In genomic region chr16:31240569-31240968, GRCm38 (mm10) we compare ENCODE assay signal across 31 mouse cellular contexts. TPM values are rescaled to one million over a fixed set of nuclear protein-coding genes. Genes with fewer than 3 reads are reported as not detected.
DNase-seq lines count a peak whose midpoint lies in the region; ATAC-seq and TF ChIP-seq lines count a peak whose summit lies in the region.
"Had no signal": no experiment of that assay in that cellular context is flagged by ENCODE, and none has a peak within 500 bp of the region (broad histone marks: within the 10 kb centered on the region; RNA-seq: fewer than 3 reads in every experiment).

No protein-coding gene starts in this region.

- H3K9me3 ChIP-seq in midbrain, embryonic 11.5 days (ENCODE audit: control insufficient read depth, low read length) = no peaks in the 10 kb centered on the region
- no peaks in the 10 kb centered on the region for H3K9me3 ChIP-seq in midbrain, embryonic 14.5 days (ENCODE audit: control insufficient read depth, low read length)
- no peaks in the 10 kb centered on the region for H3K9me3 ChIP-seq in heart, embryonic 10.5 days
- H3K9me3 ChIP-seq: embryonic facial prominence, embryonic 13.5 days; embryonic facial prominence, embryonic 15.5 days; forebrain, embryonic 10.5 days; forebrain, embryonic 12.5 days; G1E had no signal

- peak; percentile 67 for ATAC-seq in frontal cortex, adult (ENCODE audit: low TSS enrichment)
- no peak for ATAC-seq in midbrain, embryonic 11.5 days (ENCODE audit: low FRiP score)
- no peak for ATAC-seq in midbrain, embryonic 14.5 days (ENCODE audit: low FRiP score, low TSS enrichment)
- ATAC-seq: activated CD4-positive, CD25-positive, alpha-beta regulatory T cell, adult 4 months; CD4-positive, CD25-positive, alpha-beta regulatory T cell, adult 4 months; forebrain, embryonic 14.5 days; forebrain, embryonic 16.5 days; Patski had no signal

- H3K9ac ChIP-seq in midbrain, embryonic 11.5 days (ENCODE audit: low read length) = no peak overlapping the region
- H3K9ac ChIP-seq in midbrain, embryonic 14.5 days (replicated peaks; ENCODE audit: low read length) = no peak overlapping the region
- H3K9ac ChIP-seq: embryonic facial prominence, embryonic 13.5 days; embryonic facial prominence, embryonic 15.5 days; forebrain, embryonic 12.5 days had no signal

- no peak for DNase-seq in frontal cortex, postnatal 14 days (ENCODE audit: low spot score in 2 of 2)
- DNase-seq in left cerebral cortex, adult 2 months (ENCODE audit: extremely low spot score in 1 of 2, low spot score in 2 of 2) = no peak
- no peak for DNase-seq in left cerebral cortex, postnatal 14 days (ENCODE audit: low spot score in 2 of 2)
- peak; percentile 14 for DNase-seq in midbrain, embryonic 11.5 days (ENCODE audit: low spot score, missing footprints)
- DNase-seq in midbrain, embryonic 14.5 days = no peak
- DNase-seq in telencephalon, adult 2 months (ENCODE audit: low read depth, low spot score) = peak; percentile 62
- no peak for DNase-seq in heart, embryonic 10.5 days (ENCODE audit: low spot score)
- DNase-seq: adrenal gland, adult 8-10 months; adrenal gland, postnatal 14 days; adrenal gland, postnatal 36 days; B cell, adult 2 months; cerebellum, adult 11 months; cerebellum, adult 18-20 months; cerebellum, adult 8-10 months; cerebellum, adult 9-11 months; cerebellum, postnatal 14 days; cerebellum, postnatal 36 days; embryo, embryonic 11 days had no signal

- intact Hi-C loops in left cerebral cortex, adult 2 months (cut with DNase I) = loop anchor here (2.0 to 5.0 kb wide), 2 partner anchors 40 to 107 kb away; partner anchors contain the start of gene Acap2
- intact Hi-C loops in left cerebral cortex, postnatal 14 days (cut with DNase I) = loop anchor here (5.0 kb wide), 2 partner anchors 38 to 107 kb away; partner anchors contain the start of gene Acap2

- no peak for TF ChIP-seq CTCF in left cerebral cortex, adult 2 months (IDR thresholded peaks at IDR 0.05)

- H3K27me3 ChIP-seq in midbrain, embryonic 11.5 days (ENCODE audit: control insufficient read depth, insufficient read depth, low read length) = no peaks in the 10 kb centered on the region
- H3K27me3 ChIP-seq in midbrain, embryonic 14.5 days (ENCODE audit: control insufficient read depth, insufficient read depth, low read length) = no peaks in the 10 kb centered on the region
- no peaks in the 10 kb centered on the region for H3K27me3 ChIP-seq in heart, embryonic 10.5 days (ENCODE audit: insufficient read depth, poor library complexity, severe bottlenecking)
- H3K27me3 ChIP-seq: CH12.LX; embryonic facial prominence, embryonic 13.5 days; embryonic facial prominence, embryonic 15.5 days; forebrain, embryonic 12.5 days; Patski had no signal

- H3K27ac ChIP-seq in left cerebral cortex, adult 2 months = peak overlapping the region; percentile 84
- H3K27ac ChIP-seq in midbrain, embryonic 11.5 days (ENCODE audit: low read depth, low read length) = no peak overlapping the region
- no peak overlapping the region for H3K27ac ChIP-seq in midbrain, embryonic 14.5 days (replicated peaks; ENCODE audit: low read depth, low read length)
- no peak overlapping the region for H3K27ac ChIP-seq in heart, embryonic 10.5 days
- H3K27ac ChIP-seq: embryonic facial prominence, embryonic 13.5 days; embryonic facial prominence, embryonic 15.5 days; forebrain, embryonic 10.5 days; forebrain, embryonic 12.5 days had no signal

- WGBS in midbrain, embryonic 11.5 days = 92% methylated on average over 8 of the region's 8 CpGs
- WGBS in midbrain, embryonic 14.5 days = 92% methylated on average over 8 of the region's 8 CpGs
- WGBS in heart, embryonic 10.5 days = 87% methylated on average over 8 of the region's 8 CpGs

- no peaks in the 10 kb centered on the region for H3K4me1 ChIP-seq in midbrain, embryonic 11.5 days (ENCODE audit: control insufficient read depth, insufficient read depth, low read length)
- H3K4me1 ChIP-seq in midbrain, embryonic 14.5 days (ENCODE audit: control insufficient read depth, insufficient read depth, low read length) = no peaks in the 10 kb centered on the region
- H3K4me1 ChIP-seq in heart, embryonic 10.5 days = peaks cover 10% of the 10 kb centered on the region

- H3K4me2 ChIP-seq in midbrain, embryonic 11.5 days = no peak overlapping the region
- no peak overlapping the region for H3K4me2 ChIP-seq in midbrain, embryonic 14.5 days (ENCODE audit: low read length)
- H3K4me2 ChIP-seq: embryonic facial prominence, embryonic 13.5 days; embryonic facial prominence, embryonic 15.5 days; forebrain, embryonic 12.5 days had no signal

- peak overlapping the region; percentile 24 for H3K4me3 ChIP-seq in left cerebral cortex, adult 2 months
- H3K4me3 ChIP-seq in midbrain, embryonic 11.5 days (ENCODE audit: low read depth, low read length) = no peak overlapping the region
- no peak overlapping the region for H3K4me3 ChIP-seq in midbrain, embryonic 14.5 days (replicated peaks; ENCODE audit: low read depth, low read length)
- no peak overlapping the region for H3K4me3 ChIP-seq in heart, embryonic 10.5 days
- H3K4me3 ChIP-seq: embryonic facial prominence, embryonic 13.5 days; embryonic facial prominence, embryonic 15.5 days; erythroblast, embryonic 14.5 days; forebrain, embryonic 10.5 days; forebrain, embryonic 12.5 days had no signal

- no peaks in the 10 kb centered on the region for H3K36me3 ChIP-seq in midbrain, embryonic 11.5 days (ENCODE audit: control insufficient read depth, insufficient read depth, low read length)
- no peaks in the 10 kb centered on the region for H3K36me3 ChIP-seq in midbrain, embryonic 14.5 days (ENCODE audit: control insufficient read depth, insufficient read depth, low read length)
- no peaks in the 10 kb centered on the region for H3K36me3 ChIP-seq in heart, embryonic 10.5 days
- H3K36me3 ChIP-seq: embryonic facial prominence, embryonic 13.5 days; embryonic facial prominence, embryonic 15.5 days; forebrain, embryonic 10.5 days; forebrain, embryonic 12.5 days; G1E had no signal

RNA-seq across cellular contexts. Expression of gene Ppp1r2, which starts 34.5 kb away (rescaled TPM):
- 100 to 1,000 TPM in 1 of 2 experiments, 10 to 100 TPM in 1; 92.8 to 107 TPM for total RNA-seq in left cerebral cortex, adult 2 months (2021)
- total RNA-seq in left cerebral cortex, postnatal 14 days (2021) = 10 to 100 TPM; 70.6 to 78.2 TPM
- 109 and 114 TPM in 2 replicates for polyA plus RNA-seq in midbrain, embryonic 11.5 days (2014; fragmentation: Nextera tagmentation; extraction: Ambion mirVana)
- 82.0 and 100 TPM in 2 replicates for polyA plus RNA-seq in midbrain, embryonic 14.5 days (2014; fragmentation: Nextera tagmentation; extraction: Ambion mirVana)
- polyA plus RNA-seq in heart, embryonic 10.5 days (2016; fragmentation: Nextera tagmentation; extraction: Ambion mirVana) = 85.0 and 95.4 TPM in 2 replicates

RNA-seq across cellular contexts. Expression of gene Acap2, which starts 39.5 kb away (rescaled TPM):
- 100 to 1,000 TPM; 111 to 112 TPM for total RNA-seq in left cerebral cortex, adult 2 months (2021)
- total RNA-seq in left cerebral cortex, postnatal 14 days (2021) = 10 to 100 TPM; 90.5 to 99.9 TPM
- 23.2 and 24.2 TPM in 2 replicates for polyA plus RNA-seq in midbrain, embryonic 11.5 days (2014; fragmentation: Nextera tagmentation; extraction: Ambion mirVana)
- 13.9 and 18.6 TPM in 2 replicates for polyA plus RNA-seq in midbrain, embryonic 14.5 days (2014; fragmentation: Nextera tagmentation; extraction: Ambion mirVana)
- 15.5 and 16.4 TPM in 2 replicates for polyA plus RNA-seq in heart, embryonic 10.5 days (2016; fragmentation: Nextera tagmentation; extraction: Ambion mirVana)

Comparison
In these comparisons a context has a peak if more than half of its experiments do, and no peak if none do; other contexts are left out.
1. DNase-seq: peak in midbrain, embryonic 11.5 days (single experiment) and telencephalon, adult 2 months (single experiment); none in frontal cortex, postnatal 14 days (0 of 2), left cerebral cortex, adult 2 months (0 of 2), left cerebral cortex, postnatal 14 days (0 of 2), midbrain, embryonic 14.5 days (single experiment) and heart, embryonic 10.5 days (single experiment).